Mouse (Mus musculus) cerebellum, postnatal 36 days (tissue): ENCODE measurements around the gene Nhej1.

Experiments used
- DNase-seq, 2 experiments: peaks; one replicate each; pipeline ENCODE4 v3.0.0; 2021 to 2022; ENCODE audit warnings: mixed read lengths in 2 of 2

The Nhej1 gene

GRCm38 (mm10) chr1:75124346-75125321 lies at the start of gene Nhej1:
TSS of gene Nhej1 (minus strand) at chr1:75125200.
- peak; percentile 91 to 93 for DNase-seq

- peak; percentile 96 for DNase-seq
Measured at GRCm38 (mm10) chr1:75168472-75169464, 43.8 kb upstream of the Nhej1 start, which contains the start of gene Zfand2b. TSS of gene Zfand2b (plus strand) at chr1:75168646.

- no peak for DNase-seq
Measured at GRCm38 (mm10) chr1:75168093-75168471, 43.1 kb upstream of the Nhej1 start.

- no peak for DNase-seq
Measured at GRCm38 (mm10) chr1:75160256-75160617, 35.2 kb upstream of the Nhej1 start.

GRCm38 (mm10) chr1:75159540-75160255 lies 34.7 kb upstream of the Nhej1 start:
- DNase-seq: no peak

- DNase-seq: no peak
Measured at GRCm38 (mm10) chr1:75158990-75159389, 34.0 kb upstream of the Nhej1 start.

GRCm38 (mm10) chr1:75155837-75156236 lies 30.8 kb upstream of the Nhej1 start:
- DNase-seq: no peak

GRCm38 (mm10) chr1:75148727-75149126 lies 23.7 kb upstream of the Nhej1 start:
- no peak for DNase-seq

- no peak for DNase-seq
Measured at GRCm38 (mm10) chr1:75147411-75148135, 22.6 kb upstream of the Nhej1 start.

GRCm38 (mm10) chr1:75145589-75145988 lies 20.6 kb upstream of the Nhej1 start:
- no peak for DNase-seq

- DNase-seq: peak; percentile 97 to 98
Measured at GRCm38 (mm10) chr1:75142301-75143261, 17.6 kb upstream of the Nhej1 start, which contains the start of the genes Cnppd1 and Retreg2. TSS of gene Cnppd1 (minus strand) at chr1:75142711. TSS of gene Retreg2 (plus strand) at chr1:75142778.

GRCm38 (mm10) chr1:75141486-75142190 lies 16.6 kb upstream of the Nhej1 start:
- DNase-seq: peak; percentile 46 to 55

- no peak for DNase-seq
Measured at GRCm38 (mm10) chr1:75140601-75141190, 15.7 kb upstream of the Nhej1 start.

GRCm38 (mm10) chr1:75138448-75138847 lies 13.4 kb upstream of the Nhej1 start:
- no peak for DNase-seq

- DNase-seq: no peak
Measured at GRCm38 (mm10) chr1:75136730-75137129, 11.7 kb upstream of the Nhej1 start.

- DNase-seq: no peak
Measured at GRCm38 (mm10) chr1:75136293-75136692, 11.3 kb upstream of the Nhej1 start.

- no peak for DNase-seq
Measured at GRCm38 (mm10) chr1:75133421-75134207, 8.6 kb upstream of the Nhej1 start, which contains the start of gene Slc23a3. TSS of gene Slc23a3 (minus strand) at chr1:75133890.

- no peak for DNase-seq
Measured at GRCm38 (mm10) chr1:75128641-75129040, 3.6 kb upstream of the Nhej1 start.
